Mouse (Mus musculus) midbrain, embryonic 15.5 days (tissue): ENCODE data around the gene Rfx8. TPM values are rescaled to one million over a fixed set of nuclear protein-coding genes. Genes with fewer than 3 reads are reported as not detected.
A peak's percentile ranks its signal among the peaks of the same experiment; 100 is the strongest.

Experiments
- ATAC-seq: fragments of 200-750 bp; cut with Nextera tagmentation; replicated peaks from 2 replicates; pipeline ENCODE4 v1.8.0; 2017; ENCODE audit warnings: moderate TSS enrichment
- H3K27ac ChIP-seq: fragments of 300-500 bp; sonication (generic); 2 replicates; pipeline ENCODE4 v1.5.1; 2015; ENCODE audit warnings: mild to moderate bottlenecking, inconsistent platforms
- H3K27me3 ChIP-seq: fragments of 300-500 bp; sonication (generic); replicated peaks from 2 replicates; pipeline ENCODE4 v1.6.1; 2015; ENCODE audit warnings: inconsistent platforms
- H3K36me3 ChIP-seq: fragments of 300-500 bp; sonication (generic); replicated peaks from 2 replicates; pipeline ENCODE4 v1.6.1; 2015; ENCODE audit warnings: inconsistent platforms
- H3K4me1 ChIP-seq: fragments of 300-500 bp; sonication (generic); 2 replicates; pipeline ENCODE4 v1.6.1; 2015; ENCODE audit warnings: inconsistent platforms
- H3K4me2 ChIP-seq: fragments of 300-500 bp; sonication (generic); 2 replicates; pipeline ENCODE4 v1.6.1; 2015; ENCODE audit warnings: inconsistent platforms, mild to moderate bottlenecking, moderate library complexity
- H3K4me3 ChIP-seq: fragments of 300-500 bp; sonication (generic); 2 replicates; pipeline ENCODE4 v1.5.1; 2015; ENCODE audit warnings: mild to moderate bottlenecking, inconsistent platforms
- H3K9ac ChIP-seq: fragments of 300-500 bp; sonication (generic); 2 replicates; pipeline ENCODE4 v1.6.1; 2015; ENCODE audit warnings: mild to moderate bottlenecking, inconsistent platforms
- H3K9me3 ChIP-seq: fragments of 300-500 bp; sonication (generic); 2 replicates; pipeline ENCODE4 v1.6.1; 2016; ENCODE audit warnings: inconsistent platforms
- WGBS: fragments of 180-500 bp; shearing (Covaris S2); methylation state at CpG from one replicate; pipeline ENCODE4 v1.1.7; 2015; ENCODE audit warnings: mixed read lengths; 5-methylcytosine and 5-hydroxymethylcytosine counted together
- polyA plus RNA-seq: library from polyadenylated mRNA; unstranded; fragments of >200 nt; fragmentation: Nextera tagmentation; extraction: Ambion mirVana; gene quantifications from 2 replicates; pipeline ENCODE4 v1.2.1, GENCODE M21; 2015

Gene Rfx8
- polyA plus RNA-seq, 1 experiment from 2014 or later, result 0.32 TPM

GRCm38 (mm10) chr1:39702216-39703046 is 18.4 kb downstream of the Rfx8 start:
- Histone ChIP-seq H3K9ac (no peak overlapping the region), H3K36me3 (no peaks in the 10 kb centered on the region), H3K4me3 (no peak overlapping the region), H3K27ac (no peak overlapping the region), H3K4me1 (peaks cover 29% of the 10 kb centered on the region), H3K9me3 (no peaks in the 10 kb centered on the region), H3K27me3 (no peaks in the 10 kb centered on the region), H3K4me2 (no peak overlapping the region)
- WGBS, result 25% methylated on average over 18 of the region's 18 CpGs
- ATAC-seq, result peak; percentile 35; the same call in 1 of the 2 replicates

GRCm38 (mm10) chr1:39701274-39701602 is 19.6 kb downstream of the Rfx8 start:
- H3K9me3 ChIP-seq, result no peaks in the 10 kb centered on the region
- H3K27me3 ChIP-seq, result no peaks in the 10 kb centered on the region
- H3K4me2 ChIP-seq, result peak overlapping the region; percentile 19; the same call in 1 of the 2 replicates
- H3K27ac ChIP-seq, result peak overlapping the region; percentile 34; the same call in 1 of the 2 replicates
- H3K36me3 ChIP-seq, result no peaks in the 10 kb centered on the region
- no peak overlapping the region for H3K4me3 ChIP-seq
- 2% methylated on average over 9 of the region's 9 CpGs for WGBS
- ATAC-seq, result peak; percentile 72
- no peak overlapping the region for H3K9ac ChIP-seq
- H3K4me1 ChIP-seq, result peaks cover 29% of the 10 kb centered on the region

- H3K9me3 ChIP-seq, result no peaks in the 10 kb centered on the region
- peaks cover 29% of the 10 kb centered on the region for H3K4me1 ChIP-seq
- peak; percentile 11 for ATAC-seq
- no peaks in the 10 kb centered on the region for H3K27me3 ChIP-seq
- 13% methylated on average over 7 of the region's 7 CpGs for WGBS
- H3K4me2 ChIP-seq, result peak overlapping the region; percentile 19; the same call in 1 of the 2 replicates
- no peak overlapping the region for H3K9ac ChIP-seq
- peak overlapping the region; percentile 34; the same call in 1 of the 2 replicates for H3K27ac ChIP-seq
- no peak overlapping the region for H3K4me3 ChIP-seq
- H3K36me3 ChIP-seq, result no peaks in the 10 kb centered on the region
These were observed 20.1 kb downstream of the Rfx8 start for GRCm38 (mm10) chr1:39700599-39701273.

- peaks cover 39% of the 10 kb centered on the region for H3K4me1 ChIP-seq
- H3K4me2 ChIP-seq, result no peak overlapping the region
- H3K27me3 ChIP-seq, result no peaks in the 10 kb centered on the region
- H3K9me3 ChIP-seq, result no peaks in the 10 kb centered on the region
- no peak for ATAC-seq
- 28% methylated on average over 6 of the region's 6 CpGs for WGBS
- H3K27ac ChIP-seq, result no peak overlapping the region
- no peaks in the 10 kb centered on the region for H3K36me3 ChIP-seq
- no peak overlapping the region for H3K9ac ChIP-seq
- no peak overlapping the region for H3K4me3 ChIP-seq
These were observed 22.3 kb downstream of the Rfx8 start for GRCm38 (mm10) chr1:39698456-39698855.

GRCm38 (mm10) chr1:39695198-39695597 is 25.6 kb downstream of the Rfx8 start:
- H3K4me2 ChIP-seq, result no peak overlapping the region
- 39% methylated on average over 4 of the region's 4 CpGs for WGBS
- H3K36me3 ChIP-seq, result no peaks in the 10 kb centered on the region
- H3K27ac ChIP-seq, result no peak overlapping the region
- ATAC-seq, result no peak; the same call in 1 of the 2 replicates
- H3K4me1 ChIP-seq, result peaks cover 10% of the 10 kb centered on the region; the same call in 1 of the 2 replicates
- H3K27me3 ChIP-seq, result no peaks in the 10 kb centered on the region
- H3K4me3 ChIP-seq, result no peak overlapping the region
- no peaks in the 10 kb centered on the region for H3K9me3 ChIP-seq
- H3K9ac ChIP-seq, result no peak overlapping the region

- no peaks in the 10 kb centered on the region for H3K27me3 ChIP-seq
- no peaks in the 10 kb centered on the region for H3K9me3 ChIP-seq
- no peaks in the 10 kb centered on the region for H3K36me3 ChIP-seq
- ATAC-seq, result no peak; the same call in 1 of the 2 replicates
- H3K4me3 ChIP-seq, result no peak overlapping the region
- H3K9ac ChIP-seq, result no peak overlapping the region
- H3K4me1 ChIP-seq, result peaks cover 10% of the 10 kb centered on the region; the same call in 1 of the 2 replicates
- no peak overlapping the region for H3K4me2 ChIP-seq
- no peak overlapping the region for H3K27ac ChIP-seq
- 32% methylated on average over 7 of the region's 7 CpGs for WGBS
These were observed 26.0 kb downstream of the Rfx8 start for GRCm38 (mm10) chr1:39694756-39695155.

- Histone ChIP-seq H3K27ac (no peak overlapping the region), H3K27me3 (no peaks in the 10 kb centered on the region), H3K9me3 (no peaks in the 10 kb centered on the region), H3K4me2 (no peak overlapping the region), H3K4me1 (peaks cover 10% of the 10 kb centered on the region; the same call in 1 of the 2 replicates), H3K9ac (no peak overlapping the region), H3K4me3 (no peak overlapping the region), H3K36me3 (no peaks in the 10 kb centered on the region)
- 85% methylated on average over 3 of the region's 3 CpGs for WGBS
- ATAC-seq, result no peak
These were observed 28.8 kb downstream of the Rfx8 start for GRCm38 (mm10) chr1:39691974-39692373.

- WGBS, result 53% methylated on average over 4 of the region's 4 CpGs
- no peak overlapping the region for H3K27ac ChIP-seq
- ATAC-seq, result no peak
- H3K36me3 ChIP-seq, result no peaks in the 10 kb centered on the region
- H3K9ac ChIP-seq, result no peak overlapping the region
- peaks cover 10% of the 10 kb centered on the region; the same call in 1 of the 2 replicates for H3K4me1 ChIP-seq
- no peaks in the 10 kb centered on the region for H3K27me3 ChIP-seq
- no peak overlapping the region for H3K4me3 ChIP-seq
- no peak overlapping the region for H3K4me2 ChIP-seq
- H3K9me3 ChIP-seq, result no peaks in the 10 kb centered on the region
These were observed 29.7 kb downstream of the Rfx8 start for GRCm38 (mm10) chr1:39691061-39691460.

- Histone ChIP-seq H3K4me1 (no peaks in the 10 kb centered on the region), H3K4me2 (no peak overlapping the region), H3K9ac (no peak overlapping the region), H3K4me3 (no peak overlapping the region), H3K36me3 (no peaks in the 10 kb centered on the region), H3K9me3 (no peaks in the 10 kb centered on the region), H3K27ac (no peak overlapping the region), H3K27me3 (no peaks in the 10 kb centered on the region)
- no peak for ATAC-seq
- WGBS, result 76% methylated on average over 6 of the region's 6 CpGs
These were observed 32.2 kb downstream of the Rfx8 start for GRCm38 (mm10) chr1:39688573-39688972.

GRCm38 (mm10) chr1:39687279-39687678 is 33.5 kb downstream of the Rfx8 start:
- no peak overlapping the region for H3K4me3 ChIP-seq
- H3K36me3 ChIP-seq, result no peaks in the 10 kb centered on the region
- no peak overlapping the region for H3K9ac ChIP-seq
- WGBS, result 80% methylated on average over 9 of the region's 9 CpGs
- no peaks in the 10 kb centered on the region for H3K9me3 ChIP-seq
- H3K27ac ChIP-seq, result no peak overlapping the region
- no peaks in the 10 kb centered on the region for H3K4me1 ChIP-seq
- H3K27me3 ChIP-seq, result no peaks in the 10 kb centered on the region
- ATAC-seq, result no peak
- H3K4me2 ChIP-seq, result no peak overlapping the region

GRCm38 (mm10) chr1:39685841-39686240 is 35.0 kb downstream of the Rfx8 start:
- H3K36me3 ChIP-seq, result no peaks in the 10 kb centered on the region
- H3K9ac ChIP-seq, result no peak overlapping the region
- H3K4me3 ChIP-seq, result no peak overlapping the region
- no peaks in the 10 kb centered on the region for H3K27me3 ChIP-seq
- peak; percentile 80; the same call in 1 of the 2 replicates for ATAC-seq
- no peaks in the 10 kb centered on the region for H3K4me1 ChIP-seq
- WGBS, result 0% methylated on average over 1 of the region's 1 CpGs
- no peaks in the 10 kb centered on the region for H3K9me3 ChIP-seq
- H3K4me2 ChIP-seq, result no peak overlapping the region
- H3K27ac ChIP-seq, result no peak overlapping the region

- Histone ChIP-seq H3K27me3 (no peaks in the 10 kb centered on the region), H3K36me3 (no peaks in the 10 kb centered on the region), H3K9me3 (no peaks in the 10 kb centered on the region), H3K9ac (no peak overlapping the region), H3K4me2 (no peak overlapping the region), H3K27ac (no peak overlapping the region), H3K4me3 (no peak overlapping the region), H3K4me1 (no peaks in the 10 kb centered on the region)
- no peak for ATAC-seq
- 91% methylated on average over 5 of the region's 5 CpGs for WGBS
These were observed 39.2 kb downstream of the Rfx8 start for GRCm38 (mm10) chr1:39681638-39682037.
